Mouse (Mus musculus): Measurements from ENCODE around the gene Hivep3. TPM values are rescaled to one million over a fixed set of nuclear protein-coding genes. Genes with fewer than 3 reads are reported as not detected.

Gene Hivep3
- polyA plus RNA-seq, 1 experiment: 5.8 TPM

- H3K4me3 ChIP-seq (ENCODE audit: insufficient read depth, low read depth, low read length): no peak overlapping the region
- WGBS: 81% methylated on average over 4 of the region's 4 CpGs
- H3K4me1 ChIP-seq (ENCODE audit: control insufficient read depth, insufficient read depth, low read length): no peaks in the 10 kb centered on the region
- DNase-seq: no peak
- H3K27ac ChIP-seq (ENCODE audit: insufficient read depth, low read depth, low read length): no peak overlapping the region
- H3K27me3 ChIP-seq (replicated peaks; ENCODE audit: control insufficient read depth, insufficient read depth, low read length): no peaks in the 10 kb centered on the region
- no peaks in the 10 kb centered on the region for H3K36me3 ChIP-seq (ENCODE audit: control insufficient read depth, insufficient read depth, low read length)
- TF ChIP-seq POLR2A (IDR thresholded peaks at IDR 0.05; ENCODE audit: low read depth, low read length) (no peak), CTCF (conservative IDR thresholded peaks at IDR 0.05; ENCODE audit: insufficient read depth, insufficient read length, low read depth, low read length) (no peak)
Measured at GRCm38 (mm10) chr4:119710208-119710607, 23.4 kb upstream of the Hivep3 start.

GRCm38 (mm10) chr4:119717443-119717842 is 16.1 kb upstream of the Hivep3 start:
- H3K27ac ChIP-seq (ENCODE audit: insufficient read depth, low read depth, low read length): no peak overlapping the region
- H3K4me1 ChIP-seq (ENCODE audit: control insufficient read depth, insufficient read depth, low read length): no peaks in the 10 kb centered on the region
- H3K4me3 ChIP-seq (ENCODE audit: insufficient read depth, low read depth, low read length): no peak overlapping the region
- H3K27me3 ChIP-seq (replicated peaks; ENCODE audit: control insufficient read depth, insufficient read depth, low read length): no peaks in the 10 kb centered on the region
- 85% methylated on average over 11 of the region's 11 CpGs for WGBS
- TF ChIP-seq CTCF (conservative IDR thresholded peaks at IDR 0.05; ENCODE audit: insufficient read depth, insufficient read length, low read depth, low read length): no peak
- DNase-seq: no peak
- H3K36me3 ChIP-seq (ENCODE audit: control insufficient read depth, insufficient read depth, low read length): no peaks in the 10 kb centered on the region

DNA sequence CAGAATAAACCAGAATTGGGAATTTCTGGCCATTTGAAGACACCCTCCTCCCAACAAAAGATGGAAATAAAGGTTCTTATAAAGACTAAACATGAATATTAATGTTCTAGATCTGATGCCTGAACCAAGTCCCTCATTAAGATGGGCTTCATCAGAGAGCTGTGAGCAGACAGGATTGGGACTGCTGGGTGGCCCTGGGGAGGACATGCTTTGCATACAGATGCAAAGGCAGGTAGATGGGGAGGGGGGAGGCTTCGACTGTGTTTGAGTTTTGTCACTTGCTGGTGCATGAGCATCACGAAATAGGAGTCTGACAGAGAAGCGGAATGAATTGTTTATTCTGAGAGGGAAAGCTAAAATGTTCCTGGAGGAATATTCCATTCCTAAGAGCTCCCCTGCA is 12.1 kb upstream of the Hivep3 start:
- Histone ChIP-seq H3K4me3 (ENCODE audit: insufficient read depth, low read depth, low read length) (no peak overlapping the region), H3K27ac (ENCODE audit: insufficient read depth, low read depth, low read length) (no peak overlapping the region), H3K4me1 (ENCODE audit: control insufficient read depth, insufficient read depth, low read length) (no peaks in the 10 kb centered on the region), H3K36me3 (ENCODE audit: control insufficient read depth, insufficient read depth, low read length) (no peaks in the 10 kb centered on the region), H3K27me3 (replicated peaks; ENCODE audit: control insufficient read depth, insufficient read depth, low read length) (no peaks in the 10 kb centered on the region)
- 80% methylated on average over 3 of the region's 3 CpGs for WGBS
- no peak for DNase-seq
- TF ChIP-seq POLR2A (IDR thresholded peaks at IDR 0.05; ENCODE audit: low read depth, low read length): no peak

- Histone ChIP-seq H3K36me3 (ENCODE audit: control insufficient read depth, insufficient read depth, low read length) (no peaks in the 10 kb centered on the region), H3K27me3 (replicated peaks; ENCODE audit: control insufficient read depth, insufficient read depth, low read length) (no peaks in the 10 kb centered on the region), H3K4me1 (ENCODE audit: control insufficient read depth, insufficient read depth, low read length) (no peaks in the 10 kb centered on the region), H3K4me3 (ENCODE audit: insufficient read depth, low read depth, low read length) (no peak overlapping the region), H3K27ac (ENCODE audit: insufficient read depth, low read depth, low read length) (no peak overlapping the region)
- 38% methylated on average over 5 of the region's 5 CpGs for WGBS
- TF ChIP-seq CTCF (conservative IDR thresholded peaks at IDR 0.05; ENCODE audit: insufficient read depth, insufficient read length, low read depth, low read length): no peak
- TF ChIP-seq POLR2A (IDR thresholded peaks at IDR 0.05; ENCODE audit: low read depth, low read length): no peak
- DNase-seq: no peak
Measured at GRCm38 (mm10) chr4:119726074-119726473, 7.5 kb upstream of the Hivep3 start.

- TF ChIP-seq POLR2A (IDR thresholded peaks at IDR 0.05; ENCODE audit: low read depth, low read length) (no peak), CTCF (conservative IDR thresholded peaks at IDR 0.05; ENCODE audit: insufficient read depth, insufficient read length, low read depth, low read length) (no peak)
- WGBS: 91% methylated on average over 2 of the region's 2 CpGs
- no peaks in the 10 kb centered on the region for H3K36me3 ChIP-seq (ENCODE audit: control insufficient read depth, insufficient read depth, low read length)
- H3K4me1 ChIP-seq (ENCODE audit: control insufficient read depth, insufficient read depth, low read length): no peaks in the 10 kb centered on the region
- H3K4me3 ChIP-seq (ENCODE audit: insufficient read depth, low read depth, low read length): no peak overlapping the region
- no peak overlapping the region for H3K27ac ChIP-seq (ENCODE audit: insufficient read depth, low read depth, low read length)
- H3K27me3 ChIP-seq (replicated peaks; ENCODE audit: control insufficient read depth, insufficient read depth, low read length): no peaks in the 10 kb centered on the region
- DNase-seq: no peak
Measured at GRCm38 (mm10) chr4:119727871-119728270, 5.7 kb upstream of the Hivep3 start.

DNA sequence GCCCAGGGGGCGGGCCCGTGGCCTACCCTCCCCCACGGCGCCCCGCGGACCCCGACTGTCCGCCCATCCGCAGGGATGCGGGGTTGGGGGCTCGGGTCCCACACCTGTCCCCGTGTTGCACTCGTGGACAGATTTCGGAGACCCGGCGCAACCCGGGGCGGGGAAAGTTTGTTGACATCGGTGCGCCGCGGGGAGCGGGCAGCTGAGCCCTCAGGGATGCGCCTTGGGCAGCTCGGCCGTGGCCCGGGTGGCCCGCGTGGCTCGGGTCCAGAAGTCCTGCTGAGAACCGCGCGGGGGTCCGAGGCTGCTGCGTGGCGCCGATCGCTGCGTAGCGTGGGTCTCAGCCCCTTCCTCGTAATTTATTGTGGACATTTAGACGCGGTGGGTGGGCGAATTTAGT is 358 bp downstream of the Hivep3 start:
- no peaks in the 10 kb centered on the region for H3K27me3 ChIP-seq (replicated peaks; ENCODE audit: control insufficient read depth, insufficient read depth, low read length)
- H3K36me3 ChIP-seq (ENCODE audit: control insufficient read depth, insufficient read depth, low read length): no peaks in the 10 kb centered on the region
- TF ChIP-seq POLR2A (IDR thresholded peaks at IDR 0.05; ENCODE audit: low read depth, low read length) (no peak), CTCF (conservative IDR thresholded peaks at IDR 0.05; ENCODE audit: insufficient read depth, insufficient read length, low read depth, low read length) (no peak)
- H3K4me1 ChIP-seq (ENCODE audit: control insufficient read depth, insufficient read depth, low read length): 0 out of 2 replicates have a peak, but pooled peaks cover 4% of the 10 kb centered on the region
- 1% methylated on average over 44 of the region's 44 CpGs for WGBS
- H3K27ac ChIP-seq (ENCODE audit: insufficient read depth, low read depth, low read length): no peak overlapping the region
- H3K4me3 ChIP-seq (ENCODE audit: insufficient read depth, low read depth, low read length): peak overlapping the region; percentile 77
- no peak for DNase-seq

GRCm38 (mm10) chr4:119734352-119734751 is 768 bp downstream of the Hivep3 start:
- WGBS: 29% methylated on average over 4 of the region's 4 CpGs
- Histone ChIP-seq H3K27ac (ENCODE audit: insufficient read depth, low read depth, low read length) (no peak overlapping the region), H3K4me3 (ENCODE audit: insufficient read depth, low read depth, low read length) (peak overlapping the region; percentile 77), H3K27me3 (replicated peaks; ENCODE audit: control insufficient read depth, insufficient read depth, low read length) (no peaks in the 10 kb centered on the region), H3K4me1 (ENCODE audit: control insufficient read depth, insufficient read depth, low read length) (0 out of 2 replicates have a peak, but pooled peaks cover 4% of the 10 kb centered on the region), H3K36me3 (ENCODE audit: control insufficient read depth, insufficient read depth, low read length) (no peaks in the 10 kb centered on the region)
- DNase-seq: no peak
- TF ChIP-seq CTCF (conservative IDR thresholded peaks at IDR 0.05; ENCODE audit: insufficient read depth, insufficient read length, low read depth, low read length): no peak
- no peak for TF ChIP-seq POLR2A (IDR thresholded peaks at IDR 0.05; ENCODE audit: low read depth, low read length)

DNA sequence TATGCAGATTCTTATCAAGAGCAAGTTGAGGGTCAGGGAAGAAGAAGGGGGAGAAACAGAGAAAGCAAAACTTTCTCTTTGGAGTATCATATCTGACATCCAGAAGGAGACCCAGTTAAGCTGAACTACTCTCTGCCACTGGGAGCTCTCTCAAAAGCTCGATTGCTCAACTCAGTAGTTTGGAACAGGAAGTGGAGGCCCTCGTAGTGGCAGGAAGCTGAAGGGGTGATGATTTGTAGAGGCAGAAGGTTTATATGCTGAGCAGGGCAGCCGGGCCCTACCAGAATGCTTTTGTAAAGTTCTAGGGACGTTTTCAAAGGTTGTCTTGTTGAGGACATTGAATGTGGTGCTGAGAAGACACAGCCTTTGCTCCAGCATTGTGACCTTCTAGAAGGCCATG is 5.1 kb downstream of the Hivep3 start:
- peak overlapping the region; percentile 48; the same call in 1 of the 2 replicates for H3K27ac ChIP-seq (ENCODE audit: insufficient read depth, low read depth, low read length)
- H3K36me3 ChIP-seq (ENCODE audit: control insufficient read depth, insufficient read depth, low read length): no peaks in the 10 kb centered on the region
- DNase-seq: peak; percentile 49
- TF ChIP-seq POLR2A (IDR thresholded peaks at IDR 0.05; ENCODE audit: low read depth, low read length) (no peak), CTCF (conservative IDR thresholded peaks at IDR 0.05; ENCODE audit: insufficient read depth, insufficient read length, low read depth, low read length) (no peak)
- no peaks in the 10 kb centered on the region for H3K27me3 ChIP-seq (replicated peaks; ENCODE audit: control insufficient read depth, insufficient read depth, low read length)
- no peak overlapping the region for H3K4me3 ChIP-seq (ENCODE audit: insufficient read depth, low read depth, low read length)
- 0 out of 2 replicates have a peak, but pooled peaks cover 4% of the 10 kb centered on the region for H3K4me1 ChIP-seq (ENCODE audit: control insufficient read depth, insufficient read depth, low read length)
- WGBS: 37% methylated on average over 4 of the region's 4 CpGs
